Mouse (Mus musculus): Measurements from ENCODE around the gene Gpa33.

Gpa33 gene

GRCm38 (mm10) chr1:166167405-166167804 lies 37.4 kb downstream of the Gpa33 start:
- no peak for DNase-seq

- DNase-seq, result no peak
These were observed 38.0 kb downstream of the Gpa33 start for GRCm38 (mm10) chr1:166168017-166168416.

- no peak for DNase-seq
These were observed 39.7 kb downstream of the Gpa33 start for GRCm38 (mm10) chr1:166169713-166170112.

GRCm38 (mm10) chr1:166170852-166171251 lies 40.8 kb downstream of the Gpa33 start:
- no peak for DNase-seq

- no peak for DNase-seq
These were observed 43.0 kb downstream of the Gpa33 start for GRCm38 (mm10) chr1:166172992-166173391.

- DNase-seq, result no peak
These were observed 43.6 kb downstream of the Gpa33 start for GRCm38 (mm10) chr1:166173621-166174020.

- DNase-seq, result no peak
These were observed 51.5 kb downstream of the Gpa33 start for GRCm38 (mm10) chr1:166181510-166181909.

GRCm38 (mm10) chr1:166182952-166183627 lies 53.1 kb downstream of the Gpa33 start:
- DNase-seq, result no peak

- DNase-seq, result no peak
These were observed 54.6 kb downstream of the Gpa33 start for GRCm38 (mm10) chr1:166184391-166185229.

- no peak for DNase-seq
These were observed 55.3 kb downstream of the Gpa33 start for GRCm38 (mm10) chr1:166185357-166185756.

GRCm38 (mm10) chr1:166189821-166190220 lies 59.8 kb downstream of the Gpa33 start:
- no peak for DNase-seq

GRCm38 (mm10) chr1:166204171-166204570 lies 74.1 kb downstream of the Gpa33 start:
- DNase-seq, result no peak

GRCm38 (mm10) chr1:166205159-166205558 lies 75.1 kb downstream of the Gpa33 start:
- no peak for DNase-seq

- no peak for DNase-seq
These were observed 79.3 kb downstream of the Gpa33 start for GRCm38 (mm10) chr1:166209371-166209770.

GRCm38 (mm10) chr1:166214181-166214580 lies 84.1 kb downstream of the Gpa33 start:
- DNase-seq, result no peak

Measured in cerebellum, adult 18-20 months (tissue).